Mouse (Mus musculus) heart, embryonic 12.5 days (tissue): ENCODE measurements around the gene Ceacam16. TPM values are rescaled to one million over a fixed set of nuclear protein-coding genes. Genes with fewer than 3 reads are reported as not detected.

Experiments used
- ATAC-seq: fragments of 200-750 bp; cut with Nextera tagmentation; 2 replicates; pipeline ENCODE4 v1.8.0; 2017; ENCODE audit warnings: moderate TSS enrichment, moderate library complexity; ENCODE audit not compliant: insufficient number of reproducible peaks, low FRiP score
- H3K27ac ChIP-seq: fragments of 300-500 bp; sonication (generic); 2 replicates; pipeline ENCODE4 v1.5.1; 2016; ENCODE audit warnings: mild to moderate bottlenecking, moderate library complexity; ENCODE audit not compliant: poor library complexity, severe bottlenecking
- H3K27me3 ChIP-seq: fragments of 300-500 bp; sonication (generic); replicated peaks from 2 replicates; pipeline ENCODE4 v1.6.1; 2016; ENCODE audit warnings: mild to moderate bottlenecking, moderate library complexity
- H3K36me3 ChIP-seq: fragments of 300-500 bp; sonication (generic); 2 replicates; pipeline ENCODE4 v1.6.1; 2016; ENCODE audit warnings: mild to moderate bottlenecking, moderate library complexity
- H3K4me1 ChIP-seq: fragments of 300-500 bp; sonication (generic); replicated peaks from 2 replicates; pipeline ENCODE4 v1.6.1; 2016; ENCODE audit warnings: mild to moderate bottlenecking
- H3K4me2 ChIP-seq: fragments of 300-500 bp; sonication (generic); 2 replicates; pipeline ENCODE4 v1.6.1; 2016; ENCODE audit warnings: mild to moderate bottlenecking, moderate library complexity
- H3K4me3 ChIP-seq: fragments of 300-500 bp; sonication (generic); 2 replicates; pipeline ENCODE4 v1.5.1; 2016; ENCODE audit warnings: mild to moderate bottlenecking
- H3K9ac ChIP-seq: fragments of 300-500 bp; sonication (generic); 2 replicates; pipeline ENCODE4 v1.6.1; 2016; ENCODE audit warnings: mild to moderate bottlenecking, moderate library complexity
- H3K9me3 ChIP-seq: fragments of 300-500 bp; sonication (generic); replicated peaks from 2 replicates; pipeline ENCODE4 v1.6.1; 2016; ENCODE audit warnings: mild to moderate bottlenecking, moderate library complexity
- WGBS: fragments of 180-500 bp; shearing (Covaris S2); methylation state at CpG from one replicate; pipeline ENCODE4 v1.1.7; 2016; 5-methylcytosine and 5-hydroxymethylcytosine counted together
- polyA plus RNA-seq: library from polyadenylated mRNA; unstranded; fragments of >200 nt; fragmentation: Nextera tagmentation; extraction: Ambion mirVana; gene quantifications from 2 replicates; pipeline ENCODE4 v1.2.1, GENCODE M21; 2016

Gene Ceacam16
- polyA plus RNA-seq, 1 experiment from 2014 or later = not detected

GRCm38 (mm10) chr7:19824182-19824973, 36.7 kb downstream of the Ceacam16 start:
- peaks cover 28% of the 10 kb centered on the region for H3K27me3 ChIP-seq
- peak overlapping the region; percentile 8; the same call in 1 of the 2 replicates for H3K9ac ChIP-seq
- peak; percentile 85 for ATAC-seq
- WGBS = 23% methylated on average over 26 of the region's 26 CpGs
- H3K36me3 ChIP-seq = no peaks in the 10 kb centered on the region
- peak overlapping the region; percentile 40 for H3K4me2 ChIP-seq
- H3K27ac ChIP-seq = peak overlapping the region; percentile 63; the same call in 1 of the 2 replicates
- peaks cover 6% of the 10 kb centered on the region for H3K9me3 ChIP-seq
- no peak overlapping the region for H3K4me3 ChIP-seq
- H3K4me1 ChIP-seq = peaks cover 18% of the 10 kb centered on the region

GRCm38 (mm10) chr7:19823256-19824181, 37.6 kb downstream of the Ceacam16 start:
- Histone ChIP-seq H3K36me3 (no peaks in the 10 kb centered on the region), H3K9me3 (peaks cover 5% of the 10 kb centered on the region), H3K9ac (peak overlapping the region; percentile 6; the same call in 1 of the 2 replicates), H3K4me1 (peaks cover 18% of the 10 kb centered on the region), H3K4me3 (no peak overlapping the region), H3K4me2 (peak overlapping the region; percentile 40), H3K27ac (peak overlapping the region; percentile 63), H3K27me3 (peaks cover 36% of the 10 kb centered on the region)
- ATAC-seq = peak; percentile 4; the same call in 1 of the 2 replicates
- WGBS = 26% methylated on average over 16 of the region's 16 CpGs

DNA sequence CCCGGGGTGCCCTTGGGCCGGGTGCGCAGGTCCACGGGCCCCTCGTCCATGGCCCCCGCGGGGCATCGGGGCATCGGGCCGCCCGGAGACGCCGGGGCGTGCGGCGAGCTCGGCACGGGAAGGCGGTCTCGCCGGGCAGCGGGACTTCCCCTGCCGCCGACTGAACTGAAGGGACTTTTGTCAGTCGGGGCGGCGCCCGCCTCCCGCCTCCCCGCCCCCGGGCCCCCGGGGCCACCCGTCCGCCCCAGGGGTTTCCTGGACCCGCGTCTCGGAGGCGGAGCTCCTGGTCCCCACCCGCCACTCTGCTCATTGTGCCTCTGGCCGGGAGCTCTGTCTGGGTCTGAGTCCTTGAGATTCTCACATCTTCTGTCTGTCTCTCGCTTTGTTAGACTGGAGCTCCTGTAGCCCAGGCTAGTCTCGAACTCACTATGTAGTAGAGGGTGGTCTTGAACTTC, 38.5 kb downstream of the Ceacam16 start, which contains the start of gene Bcl3:
TSS of gene Bcl3 (minus strand) at position 167 of the 455 bp plus-strand sequence.
- no peak for ATAC-seq
- H3K4me3 ChIP-seq = peak within 1 kb of the TSS; percentile 48
- peak within 1 kb of the TSS; percentile 75 for H3K4me2 ChIP-seq
- no peaks in the 10 kb centered on the region for H3K36me3 ChIP-seq
- peaks cover 21% of the 10 kb centered on the region for H3K4me1 ChIP-seq
- H3K27me3 ChIP-seq = peaks cover 37% of the 10 kb centered on the region
- 3% methylated on average over 42 of the region's 42 CpGs for WGBS
- H3K9me3 ChIP-seq = peaks cover 5% of the 10 kb centered on the region
- peak within 1 kb of the TSS; percentile 71 for H3K9ac ChIP-seq
- H3K27ac ChIP-seq = peak within 1 kb of the TSS; percentile 63

DNA sequence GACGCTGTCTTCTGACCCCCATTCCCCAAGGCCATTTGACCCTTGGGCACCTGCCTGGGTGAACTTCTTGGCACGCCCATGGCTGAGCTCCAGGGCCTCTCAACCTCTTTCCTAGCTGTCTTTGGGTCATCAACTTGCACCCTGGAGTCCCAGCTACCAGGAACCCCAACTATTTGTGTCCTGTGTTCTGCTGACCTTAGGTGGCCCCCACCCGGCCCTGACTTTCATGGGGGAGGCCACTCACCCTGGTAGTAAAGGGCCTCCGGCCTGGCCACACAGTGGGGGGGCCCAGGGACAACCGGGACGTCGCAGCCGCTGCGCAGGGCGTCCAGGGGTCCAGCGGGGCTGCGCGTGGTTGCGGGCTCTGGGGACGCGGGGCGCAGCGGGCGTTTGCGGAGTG, 38.9 kb downstream of the Ceacam16 start:
- H3K27me3 ChIP-seq = peaks cover 37% of the 10 kb centered on the region
- 7% methylated on average over 20 of the region's 20 CpGs for WGBS
- H3K36me3 ChIP-seq = no peaks in the 10 kb centered on the region

DNA sequence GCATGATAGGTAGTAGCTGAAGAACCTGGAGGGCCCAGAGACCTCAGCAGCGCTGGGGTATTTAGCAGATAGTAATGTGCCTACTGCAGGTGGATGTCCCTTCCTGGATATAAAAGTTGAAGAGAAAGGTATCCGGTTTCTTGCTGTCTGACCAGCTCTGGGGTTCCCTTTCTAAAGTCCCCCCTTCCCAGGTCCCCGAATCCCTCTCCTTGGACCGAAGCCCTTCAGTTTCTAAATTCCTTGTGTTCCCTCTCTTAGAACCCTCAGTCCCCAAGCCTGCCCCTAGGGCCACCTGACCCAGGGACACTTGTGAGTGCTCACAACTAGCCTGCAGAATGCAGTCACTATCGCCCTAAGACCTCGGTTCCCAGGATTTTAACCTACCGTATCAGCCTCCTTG, 39.5 kb downstream of the Ceacam16 start:
- Histone ChIP-seq H3K36me3 (no peaks in the 10 kb centered on the region), H3K4me3 (no peak overlapping the region), H3K9ac (no peak overlapping the region), H3K27me3 (peaks cover 36% of the 10 kb centered on the region), H3K4me2 (no peak overlapping the region), H3K4me1 (peaks cover 31% of the 10 kb centered on the region), H3K9me3 (peaks cover 5% of the 10 kb centered on the region), H3K27ac (no peak overlapping the region)
- no peak for ATAC-seq
- 63% methylated on average over 7 of the region's 7 CpGs for WGBS

More for the DNA sequence above, 38.9 kb downstream of the Ceacam16 start:
- peak overlapping the region; percentile 71 for H3K9ac ChIP-seq
- H3K4me3 ChIP-seq = peak overlapping the region; percentile 48
- H3K27ac ChIP-seq = no peak overlapping the region
- peaks cover 25% of the 10 kb centered on the region for H3K4me1 ChIP-seq
- peak; percentile 19; the same call in 1 of the 2 replicates for ATAC-seq
- peak overlapping the region; percentile 75 for H3K4me2 ChIP-seq
- H3K9me3 ChIP-seq = peaks cover 5% of the 10 kb centered on the region

DNA sequence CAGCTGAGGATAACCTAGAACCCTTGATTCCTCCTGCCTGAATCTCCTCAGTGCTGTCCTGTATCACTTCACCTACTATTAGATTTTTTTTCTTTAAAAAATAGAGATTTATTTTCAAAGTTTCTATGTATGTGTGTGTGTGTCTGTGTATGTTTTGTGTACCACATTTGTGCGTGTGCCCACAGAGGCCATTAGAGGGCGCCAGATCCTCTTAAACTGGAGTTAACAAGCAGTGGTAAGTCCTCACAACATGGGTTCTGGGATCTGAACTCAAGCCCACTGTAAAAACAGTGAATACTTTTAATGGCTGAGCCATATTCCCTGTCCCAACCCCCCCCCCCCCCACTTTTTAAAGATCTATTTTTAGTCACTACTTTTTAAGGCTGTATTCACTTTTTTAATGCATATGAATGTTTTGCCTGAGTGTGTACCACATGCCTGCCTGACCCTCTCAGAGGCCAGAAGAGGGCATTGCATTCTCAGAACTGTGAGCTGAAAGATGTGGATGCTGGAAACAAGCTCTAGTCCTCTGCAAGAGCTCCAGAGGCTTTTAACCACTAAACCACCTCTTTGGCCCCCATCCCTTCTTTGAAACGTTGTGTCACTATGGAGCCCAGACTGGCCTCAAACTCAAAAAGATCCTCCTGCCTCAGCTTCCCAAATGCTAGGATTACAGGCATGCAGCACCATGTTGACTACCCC, 40.6 kb downstream of the Ceacam16 start:
- no peak for ATAC-seq
- Histone ChIP-seq H3K4me2 (no peak overlapping the region), H3K9me3 (peaks cover 5% of the 10 kb centered on the region), H3K27ac (no peak overlapping the region), H3K9ac (no peak overlapping the region), H3K4me3 (no peak overlapping the region), H3K36me3 (no peaks in the 10 kb centered on the region), H3K27me3 (peaks cover 36% of the 10 kb centered on the region), H3K4me1 (peaks cover 40% of the 10 kb centered on the region)
- 66% methylated on average over 3 of the region's 3 CpGs for WGBS

DNA sequence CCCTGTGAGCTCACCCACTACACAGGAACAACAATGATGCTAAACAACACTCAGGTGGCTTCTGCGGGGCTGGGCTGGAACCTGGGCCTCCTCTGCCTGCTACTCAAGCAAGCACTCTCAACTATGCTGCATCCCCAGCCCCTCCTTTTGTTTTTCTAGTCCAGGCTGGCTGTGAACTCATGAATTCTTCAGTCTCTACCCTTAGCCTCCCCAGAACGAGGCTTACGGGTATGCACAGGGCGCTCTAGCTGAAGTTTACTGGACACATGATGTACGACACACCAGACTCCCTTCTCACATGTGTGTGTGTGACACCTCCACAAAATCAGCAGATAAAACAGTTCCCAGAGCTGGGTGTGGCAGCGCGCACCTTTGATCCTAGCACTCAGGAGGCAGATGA, 42.2 kb downstream of the Ceacam16 start:
- Histone ChIP-seq H3K4me2 (no peak overlapping the region), H3K27me3 (peaks cover 36% of the 10 kb centered on the region), H3K4me3 (no peak overlapping the region), H3K36me3 (no peaks in the 10 kb centered on the region), H3K9ac (no peak overlapping the region), H3K4me1 (peaks cover 31% of the 10 kb centered on the region), H3K9me3 (peaks cover 5% of the 10 kb centered on the region), H3K27ac (no peak overlapping the region)
- WGBS = 78% methylated on average over 7 of the region's 7 CpGs
- no peak for ATAC-seq

DNA sequence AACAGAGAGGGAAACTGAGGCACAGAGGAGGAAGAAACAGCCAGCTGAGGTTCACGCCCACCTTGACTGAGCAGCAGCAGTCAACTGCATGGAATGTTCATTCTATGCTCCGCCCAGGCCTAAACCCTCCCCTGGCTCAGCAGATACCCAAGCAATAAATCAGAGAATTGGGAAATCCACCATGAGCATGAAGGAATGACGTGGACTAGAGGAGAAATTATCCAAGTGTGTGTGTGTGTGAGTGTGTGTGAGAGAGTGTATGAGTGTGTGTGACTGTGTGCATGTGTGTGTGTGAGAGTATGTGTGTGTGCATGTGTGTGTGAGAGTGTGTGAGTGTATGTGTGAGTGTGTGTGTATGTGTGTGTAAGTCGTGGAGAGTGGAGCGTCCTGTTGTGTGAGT, 42.7 kb downstream of the Ceacam16 start:
- H3K9me3 ChIP-seq = peaks cover 5% of the 10 kb centered on the region
- H3K27ac ChIP-seq = no peak overlapping the region
- no peak overlapping the region for H3K4me3 ChIP-seq
- WGBS = 83% methylated on average over 5 of the region's 5 CpGs
- ATAC-seq = no peak
- H3K4me1 ChIP-seq = peaks cover 26% of the 10 kb centered on the region
- H3K27me3 ChIP-seq = peaks cover 36% of the 10 kb centered on the region
- no peak overlapping the region for H3K4me2 ChIP-seq
- H3K9ac ChIP-seq = no peak overlapping the region
- no peaks in the 10 kb centered on the region for H3K36me3 ChIP-seq

DNA sequence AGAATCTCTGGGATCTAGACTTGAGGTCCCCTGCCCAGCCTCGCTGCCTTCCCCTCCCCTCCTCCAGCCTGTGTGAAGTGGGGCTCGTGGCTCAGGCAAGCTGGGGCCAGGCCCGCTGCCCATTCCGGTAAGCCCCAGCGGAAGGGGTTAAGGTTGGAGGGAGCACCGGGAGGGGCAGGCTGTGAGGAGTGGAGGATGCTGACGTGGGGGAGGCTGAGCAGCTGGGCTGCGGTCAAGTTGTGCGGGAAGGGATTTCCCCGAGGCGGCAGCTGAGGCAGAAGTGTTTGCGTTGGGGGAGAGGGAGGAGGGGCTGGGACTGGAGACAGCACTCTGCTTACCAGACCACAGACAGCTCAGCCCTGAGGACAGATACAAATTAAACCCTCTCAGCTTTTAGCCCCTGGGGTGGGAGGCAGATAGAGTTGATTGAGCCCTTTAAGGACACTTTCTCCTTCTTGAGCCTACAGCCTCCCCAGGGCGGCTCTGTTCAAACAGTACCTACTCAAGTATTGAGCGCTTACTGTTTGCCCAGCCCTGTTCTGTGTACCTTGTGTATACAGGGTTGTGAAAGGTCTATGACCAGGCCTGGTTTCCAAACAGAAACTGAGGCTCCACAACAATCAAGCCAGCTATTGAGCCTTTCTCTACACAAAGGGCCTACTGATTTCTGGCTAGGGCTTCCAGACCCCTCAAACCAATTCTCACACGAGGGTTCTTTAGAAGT, 43.6 kb downstream of the Ceacam16 start:
- 0 out of 2 replicates have a peak, but pooled peaks have one; percentile 31 for ATAC-seq
- H3K27me3 ChIP-seq = peaks cover 41% of the 10 kb centered on the region
- peak overlapping the region; percentile 58; the same call in 1 of the 2 replicates for H3K9ac ChIP-seq
- 8% methylated on average over 15 of the region's 15 CpGs for WGBS
- peak overlapping the region; percentile 26 for H3K4me3 ChIP-seq
- peaks cover 23% of the 10 kb centered on the region for H3K4me1 ChIP-seq
- H3K36me3 ChIP-seq = no peaks in the 10 kb centered on the region
- peaks cover 5% of the 10 kb centered on the region for H3K9me3 ChIP-seq
- H3K27ac ChIP-seq = no peak overlapping the region
- peak overlapping the region; percentile 84 for H3K4me2 ChIP-seq

- Histone ChIP-seq H3K4me2 (peak overlapping the region; percentile 84), H3K4me3 (peak overlapping the region; percentile 54), H3K27ac (no peak overlapping the region), H3K9ac (peak overlapping the region; percentile 58), H3K9me3 (peaks cover 5% of the 10 kb centered on the region), H3K4me1 (peaks cover 25% of the 10 kb centered on the region), H3K27me3 (peaks cover 41% of the 10 kb centered on the region), H3K36me3 (no peaks in the 10 kb centered on the region)
- peak; percentile 63 for ATAC-seq
- under 1% methylated on average over 28 of the region's 28 CpGs for WGBS
These were observed 44.8 kb downstream of the Ceacam16 start for GRCm38 (mm10) chr7:19816224-19816771.
